Mouse (Mus musculus) forebrain, postnatal 0 days (tissue): Measurements from ENCODE around the gene Rnf150. TPM values are rescaled to one million over a fixed set of nuclear protein-coding genes. Genes with fewer than 3 reads are reported as not detected.

ENCODE experiments used
- ATAC-seq: fragments of 200-750 bp; cut with Nextera tagmentation; 2 replicates; pipeline ENCODE4 v1.8.0; 2017; ENCODE audit warnings: mild to moderate bottlenecking, moderate library complexity
- DNase-seq: peaks from one replicate; pipeline ENCODE4 v3.0.0-alpha.2; 2015
- H3K27ac ChIP-seq: fragments of 300-500 bp; sonication (generic); 2 replicates; pipeline ENCODE4 v1.5.1; 2014; ENCODE audit warnings: low read depth, mild to moderate bottlenecking, antibody characterized with exemption, low read length, moderate library complexity, mixed read lengths
- H3K27me3 ChIP-seq: fragments of 300-500 bp; sonication (generic); 2 replicates; pipeline ENCODE4 v1.6.1; 2014; ENCODE audit warnings: mild to moderate bottlenecking, low read length, mixed read lengths; ENCODE audit not compliant: insufficient read depth
- H3K36me3 ChIP-seq: fragments of 300-500 bp; sonication (generic); 2 replicates; pipeline ENCODE4 v1.6.1; 2014; ENCODE audit warnings: mild to moderate bottlenecking, moderate library complexity; ENCODE audit not compliant: insufficient read depth
- H3K4me1 ChIP-seq: fragments of 300-500 bp; sonication (generic); 2 replicates; pipeline ENCODE4 v1.6.1; 2014; ENCODE audit warnings: antibody characterized with exemption; ENCODE audit not compliant: insufficient read depth
- H3K4me2 ChIP-seq: fragments of 300-500 bp; sonication (generic); 2 replicates; pipeline ENCODE4 v1.6.1; 2014; ENCODE audit warnings: low read depth, mild to moderate bottlenecking, moderate library complexity
- H3K4me3 ChIP-seq: fragments of 300-500 bp; sonication (generic); 2 replicates; pipeline ENCODE4 v1.5.1; 2014; ENCODE audit warnings: low read depth, low read length, mixed read lengths
- H3K9ac ChIP-seq: fragments of 300-500 bp; sonication (generic); 2 replicates; pipeline ENCODE4 v1.6.1; 2014; ENCODE audit warnings: mild to moderate bottlenecking
- H3K9me3 ChIP-seq: fragments of 300-500 bp; sonication (generic); 2 replicates; pipeline ENCODE4 v1.6.1; 2016; ENCODE audit warnings: low read length
- CTCF ChIP-seq: sonication (generic); IDR thresholded peaks from 2 replicates; pipeline ENCODE4 v1.5.1; 2016; ENCODE audit warnings: antibody characterized with exemption, control low read depth, low read depth
- WGBS: fragments of 180-500 bp; shearing (Covaris S2); extraction: QIAGEN DNeasy Blood & Tissue Kit; methylation state at CpG from one replicate; pipeline ENCODE4 v1.1.7; 2014; 5-methylcytosine and 5-hydroxymethylcytosine counted together
- polyA plus RNA-seq: library from polyadenylated mRNA; unstranded; fragments of >200 nt; fragmentation: Nextera tagmentation; extraction: Ambion mirVana; gene quantifications from 2 replicates; pipeline ENCODE4 v1.2.1, GENCODE M21; 2015
- total RNA-seq: library from RNA; depleted of rRNA; stranded (reverse); fragments of >200 nt; gene quantifications from 2 replicates; pipeline ENCODE4 v1.2.3, GENCODE M21; 2014

The Rnf150 gene
- total and polyA plus RNA-seq, 2 experiments from 2014 or later, result 1.3 to 12.3 TPM

- H3K27ac ChIP-seq, result no peak overlapping the region
- H3K9me3 ChIP-seq, result no peaks in the 10 kb centered on the region
- H3K9ac ChIP-seq, result no peak overlapping the region
- H3K36me3 ChIP-seq, result peaks cover 8% of the 10 kb centered on the region; the same call in 1 of the 2 replicates
- 65% methylated on average over 7 of the region's 7 CpGs for WGBS
- H3K4me3 ChIP-seq, result no peak overlapping the region
- ATAC-seq (peak; percentile 96), DNase-seq (peak; percentile 50)
- no peaks in the 10 kb centered on the region for H3K4me1 ChIP-seq
- TF ChIP-seq CTCF, result no peak
- H3K4me2 ChIP-seq, result no peak overlapping the region
- H3K27me3 ChIP-seq, result no peaks in the 10 kb centered on the region
Observed at GRCm38 (mm10) chr8:83003187-83003586, 140.0 kb downstream of the Rnf150 start.

DNA sequence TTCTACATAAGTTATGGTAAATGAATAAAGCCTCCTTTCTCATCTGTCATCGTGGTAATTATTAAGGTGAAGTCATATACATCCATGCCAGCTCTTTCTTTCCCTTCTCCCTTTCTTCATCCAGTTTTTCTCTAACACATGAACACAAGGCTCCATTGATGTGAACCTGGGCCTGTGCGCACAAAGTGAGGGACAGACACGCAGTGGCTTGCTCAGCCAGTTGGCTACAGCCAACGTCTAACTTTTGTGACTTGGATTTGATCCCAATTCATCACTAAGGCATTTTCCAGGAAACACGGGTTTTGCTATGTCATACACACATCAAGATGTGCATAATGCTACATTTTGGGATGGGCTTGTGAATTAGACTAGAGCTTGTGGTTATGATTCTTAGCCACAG lies 146.3 kb downstream of the Rnf150 start:
- Histone ChIP-seq H3K4me1 (no peaks in the 10 kb centered on the region), H3K36me3 (peaks cover 8% of the 10 kb centered on the region; the same call in 1 of the 2 replicates), H3K9me3 (no peaks in the 10 kb centered on the region), H3K27me3 (no peaks in the 10 kb centered on the region), H3K27ac (no peak overlapping the region), H3K4me3 (no peak overlapping the region), H3K9ac (no peak overlapping the region), H3K4me2 (no peak overlapping the region)
- TF ChIP-seq CTCF, result no peak
- DNase-seq (no peak), ATAC-seq (no peak)
- 69% methylated on average over 5 of the region's 5 CpGs for WGBS

DNA sequence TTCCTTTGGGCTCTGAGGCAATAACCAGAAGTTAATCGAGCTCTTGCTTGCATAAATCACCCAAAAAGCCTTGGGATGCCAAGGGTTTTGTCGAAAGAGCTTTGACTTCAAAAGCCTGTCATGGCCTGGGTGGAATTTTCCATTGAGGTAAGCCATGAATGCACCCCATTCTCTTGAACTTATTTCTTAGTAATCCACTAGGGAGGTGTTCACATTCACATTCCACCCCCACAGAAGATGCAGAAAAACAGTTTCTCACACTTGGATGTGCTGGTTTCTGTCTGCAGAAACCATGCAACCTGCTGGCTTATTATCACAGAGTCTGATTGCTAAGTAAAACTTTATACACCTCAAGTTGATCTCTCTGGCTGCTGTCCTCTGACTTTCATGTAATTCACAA lies 148.1 kb downstream of the Rnf150 start:
- TF ChIP-seq CTCF, result no peak

DNA sequence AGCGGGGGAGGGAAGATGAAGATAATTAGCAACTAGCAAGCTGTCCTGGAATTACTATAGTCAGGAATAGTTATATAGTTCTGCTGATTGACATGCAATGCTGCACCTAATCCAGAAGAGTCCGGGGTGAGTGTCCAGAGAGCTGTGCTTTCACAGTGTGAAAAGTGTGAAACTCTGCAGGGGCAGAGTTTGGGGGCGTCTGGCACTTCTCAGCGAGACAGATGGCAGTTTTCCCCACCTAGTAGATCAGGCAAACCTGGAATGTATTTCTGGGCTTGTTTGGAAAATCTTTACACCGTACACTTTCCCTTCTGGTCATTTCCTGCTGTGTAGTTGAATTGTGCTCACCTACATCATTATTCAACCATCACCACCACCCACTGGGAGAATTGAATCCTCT lies 148.6 kb downstream of the Rnf150 start:
- TF ChIP-seq CTCF, result no peak

More for the DNA sequence above, 148.1 kb downstream of the Rnf150 start:
- WGBS, result 52% methylated on average over 2 of the region's 2 CpGs
- no peak overlapping the region for H3K27ac ChIP-seq
- no peak for DNase-seq
- H3K9me3 ChIP-seq, result no peaks in the 10 kb centered on the region
- no peak overlapping the region for H3K4me2 ChIP-seq
- H3K9ac ChIP-seq, result no peak overlapping the region
- no peaks in the 10 kb centered on the region for H3K4me1 ChIP-seq
- no peak overlapping the region for H3K4me3 ChIP-seq
- no peak for ATAC-seq
- H3K36me3 ChIP-seq, result peaks cover 8% of the 10 kb centered on the region; the same call in 1 of the 2 replicates
- no peaks in the 10 kb centered on the region for H3K27me3 ChIP-seq

GRCm38 (mm10) chr8:83028211-83028610 lies 165.1 kb downstream of the Rnf150 start:
- WGBS, result 76% methylated on average over 2 of the region's 2 CpGs
- no peaks in the 10 kb centered on the region for H3K9me3 ChIP-seq

More for the DNA sequence above, 148.6 kb downstream of the Rnf150 start:
- Histone ChIP-seq H3K27ac (no peak overlapping the region), H3K4me1 (no peaks in the 10 kb centered on the region), H3K36me3 (peaks cover 6% of the 10 kb centered on the region; the same call in 1 of the 2 replicates), H3K4me3 (no peak overlapping the region), H3K9me3 (no peaks in the 10 kb centered on the region), H3K4me2 (no peak overlapping the region), H3K9ac (no peak overlapping the region), H3K27me3 (no peaks in the 10 kb centered on the region)
- 29% methylated on average over 5 of the region's 5 CpGs for WGBS
- no peak for ATAC-seq
- no peak for DNase-seq

DNA sequence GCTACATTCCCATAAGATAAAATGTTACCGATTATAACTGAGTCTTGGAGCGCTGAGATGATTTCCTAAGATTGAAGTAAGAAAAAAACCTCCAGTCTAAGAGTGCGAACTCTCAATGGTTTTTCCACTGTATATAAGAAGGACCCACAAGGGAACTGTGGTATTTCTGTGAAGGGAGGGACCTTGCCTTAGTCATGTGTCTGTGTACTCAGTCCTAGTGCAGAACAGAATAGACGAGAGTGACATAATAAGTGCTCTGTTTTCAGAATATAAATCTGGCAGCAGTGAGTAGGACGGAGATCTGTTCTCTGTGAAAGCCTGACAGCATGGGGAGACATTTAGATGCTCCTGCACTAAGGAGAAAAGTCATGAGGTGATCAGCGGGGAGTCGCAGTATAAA lies 169.6 kb downstream of the Rnf150 start:
- TF ChIP-seq CTCF, result no peak
- H3K4me1 ChIP-seq, result no peaks in the 10 kb centered on the region
- no peak overlapping the region for H3K9ac ChIP-seq
- peak; percentile 19 for DNase-seq
- H3K9me3 ChIP-seq, result no peaks in the 10 kb centered on the region
- no peak overlapping the region for H3K4me2 ChIP-seq
- 51% methylated on average over 7 of the region's 7 CpGs for whole genome bisulfite sequencing
- ATAC-seq, result peak; percentile 83
- no peak overlapping the region for H3K4me3 ChIP-seq
- no peaks in the 10 kb centered on the region for H3K27me3 ChIP-seq
- no peak overlapping the region for H3K27ac ChIP-seq
- H3K36me3 ChIP-seq, result peaks cover under 1% of the 10 kb centered on the region; the same call in 1 of the 2 replicates

More at GRCm38 (mm10) chr8:83028211-83028610, 165.1 kb downstream of the Rnf150 start:
- H3K36me3 ChIP-seq, result no peaks in the 10 kb centered on the region
- no peak overlapping the region for H3K27ac ChIP-seq
- DNase-seq, result no peak
- no peak for ATAC-seq
- no peaks in the 10 kb centered on the region for H3K27me3 ChIP-seq
- H3K9ac ChIP-seq, result no peak overlapping the region
- no peak overlapping the region for H3K4me3 ChIP-seq
- TF ChIP-seq CTCF, result no peak
- no peaks in the 10 kb centered on the region for H3K4me1 ChIP-seq
- H3K4me2 ChIP-seq, result no peak overlapping the region

GRCm38 (mm10) chr8:83035141-83035540 lies 172.0 kb downstream of the Rnf150 start:
- WGBS, result 95% methylated on average over 5 of the region's 5 CpGs
- Histone ChIP-seq H3K9ac (no peak overlapping the region), H3K4me3 (no peak overlapping the region), H3K4me2 (no peak overlapping the region), H3K4me1 (no peaks in the 10 kb centered on the region), H3K27me3 (no peaks in the 10 kb centered on the region), H3K27ac (no peak overlapping the region), H3K36me3 (peaks cover 3% of the 10 kb centered on the region; the same call in 1 of the 2 replicates), H3K9me3 (no peaks in the 10 kb centered on the region)
- DNase-seq (no peak), ATAC-seq (no peak)
- TF ChIP-seq CTCF, result no peak
